Mouse (Mus musculus): ENCODE results near the gene Clic1. TPM values are rescaled to one million over a fixed set of nuclear protein-coding genes. Genes with fewer than 3 reads are reported as not detected.

The Clic1 gene
- polyA plus RNA-seq, 1 experiment, result 509 TPM

- TF ChIP-seq CEBPB (IDR thresholded peaks at IDR 0.05; ENCODE audit: low read depth) (no peak), FOSL1 (IDR thresholded peaks at IDR 0.05; ENCODE audit: insufficient read depth, low read length, poor library complexity, severe bottlenecking) (no peak), USF1 (IDR thresholded peaks at IDR 0.05; ENCODE audit: low read depth) (no peak), MYOG (IDR thresholded peaks at IDR 0.05; ENCODE audit: control insufficient read depth, extremely low read depth, insufficient read length) (no peak), CTCF (IDR thresholded peaks at IDR 0.05; ENCODE audit: control insufficient read depth, insufficient read depth, insufficient read length) (no peak), MYOD1 (IDR thresholded peaks at IDR 0.05; ENCODE audit: control insufficient read depth, insufficient read length, low read depth) (no peak), MAX (IDR thresholded peaks at IDR 0.05) (no peak)
- H3K36me3 ChIP-seq (ENCODE audit: control insufficient read depth, insufficient read depth), result no peaks in the 10 kb centered on the region
- no peaks in the 10 kb centered on the region for H3K79me3 ChIP-seq (ENCODE audit: low read depth)
- H3K79me2 ChIP-seq (ENCODE audit: control insufficient read depth, insufficient read depth), result no peaks in the 10 kb centered on the region
- no peak overlapping the region for H3K4me3 ChIP-seq (ENCODE audit: insufficient read depth, poor library complexity, severe bottlenecking)
- no peaks in the 10 kb centered on the region for H3K27me3 ChIP-seq (ENCODE audit: control insufficient read depth, insufficient read depth, insufficient read length)
- no peak overlapping the region for H3ac ChIP-seq (ENCODE audit: control insufficient read depth, insufficient read length, low read depth)
Observed at GRCm38 (mm10) chr17:35034896-35035295, 14.9 kb upstream of the Clic1 start.

- Histone ChIP-seq H3K36me3 (ENCODE audit: control insufficient read depth, insufficient read depth) (no peaks in the 10 kb centered on the region), H3K4me3 (ENCODE audit: insufficient read depth, poor library complexity, severe bottlenecking) (no peak overlapping the region), H3K27me3 (ENCODE audit: control insufficient read depth, insufficient read depth, insufficient read length) (no peaks in the 10 kb centered on the region), H3K79me2 (ENCODE audit: control insufficient read depth, insufficient read depth) (no peaks in the 10 kb centered on the region), H3K79me3 (ENCODE audit: low read depth) (no peaks in the 10 kb centered on the region), H3ac (ENCODE audit: control insufficient read depth, insufficient read length, low read depth) (peak overlapping the region; percentile 39)
- TF ChIP-seq FOSL1 (IDR thresholded peaks at IDR 0.05; ENCODE audit: insufficient read depth, low read length, poor library complexity, severe bottlenecking) (no peak), MAX (IDR thresholded peaks at IDR 0.05) (peak; percentile 90), MYOD1 (IDR thresholded peaks at IDR 0.05; ENCODE audit: control insufficient read depth, insufficient read length, low read depth) (peak; percentile 51), USF1 (IDR thresholded peaks at IDR 0.05; ENCODE audit: low read depth) (no peak), CTCF (IDR thresholded peaks at IDR 0.05; ENCODE audit: control insufficient read depth, insufficient read depth, insufficient read length) (no peak), MYOG (IDR thresholded peaks at IDR 0.05; ENCODE audit: control insufficient read depth, extremely low read depth, insufficient read length) (no peak), CEBPB (IDR thresholded peaks at IDR 0.05; ENCODE audit: low read depth) (no peak)
Observed at GRCm38 (mm10) chr17:35039121-35039873, 10.5 kb upstream of the Clic1 start.

- TF ChIP-seq CEBPB (IDR thresholded peaks at IDR 0.05; ENCODE audit: low read depth) (no peak), MYOD1 (IDR thresholded peaks at IDR 0.05; ENCODE audit: control insufficient read depth, insufficient read length, low read depth) (no peak), MAX (IDR thresholded peaks at IDR 0.05) (no peak), CTCF (IDR thresholded peaks at IDR 0.05; ENCODE audit: control insufficient read depth, insufficient read depth, insufficient read length) (no peak), MYOG (IDR thresholded peaks at IDR 0.05; ENCODE audit: control insufficient read depth, extremely low read depth, insufficient read length) (no peak), FOSL1 (IDR thresholded peaks at IDR 0.05; ENCODE audit: insufficient read depth, low read length, poor library complexity, severe bottlenecking) (no peak), USF1 (IDR thresholded peaks at IDR 0.05; ENCODE audit: low read depth) (no peak)
- Histone ChIP-seq H3ac (ENCODE audit: control insufficient read depth, insufficient read length, low read depth) (no peak overlapping the region), H3K79me3 (ENCODE audit: low read depth) (no peaks in the 10 kb centered on the region), H3K27me3 (ENCODE audit: control insufficient read depth, insufficient read depth, insufficient read length) (no peaks in the 10 kb centered on the region), H3K36me3 (ENCODE audit: control insufficient read depth, insufficient read depth) (no peaks in the 10 kb centered on the region), H3K79me2 (ENCODE audit: control insufficient read depth, insufficient read depth) (peaks cover under 1% of the 10 kb centered on the region), H3K4me3 (ENCODE audit: insufficient read depth, poor library complexity, severe bottlenecking) (no peak overlapping the region)
Observed at GRCm38 (mm10) chr17:35043794-35044193, 6.0 kb upstream of the Clic1 start.

- Histone ChIP-seq H3K36me3 (ENCODE audit: control insufficient read depth, insufficient read depth) (no peaks in the 10 kb centered on the region), H3K79me3 (ENCODE audit: low read depth) (no peaks in the 10 kb centered on the region), H3K4me3 (ENCODE audit: insufficient read depth, poor library complexity, severe bottlenecking) (no peak overlapping the region), H3K79me2 (ENCODE audit: control insufficient read depth, insufficient read depth) (peaks cover 14% of the 10 kb centered on the region), H3K27me3 (ENCODE audit: control insufficient read depth, insufficient read depth, insufficient read length) (no peaks in the 10 kb centered on the region), H3ac (ENCODE audit: control insufficient read depth, insufficient read length, low read depth) (no peak overlapping the region)
- no peak for TF ChIP-seq MAX (IDR thresholded peaks at IDR 0.05)
- TF ChIP-seq CEBPB (IDR thresholded peaks at IDR 0.05; ENCODE audit: low read depth), result peak; percentile 2
Observed at GRCm38 (mm10) chr17:35044904-35045806, 4.6 kb upstream of the Clic1 start.

GRCm38 (mm10) chr17:35045807-35046680 is 3.7 kb upstream of the Clic1 start:
- Histone ChIP-seq H3K79me2 (ENCODE audit: control insufficient read depth, insufficient read depth) (peaks cover 23% of the 10 kb centered on the region), H3K27me3 (ENCODE audit: control insufficient read depth, insufficient read depth, insufficient read length) (no peaks in the 10 kb centered on the region), H3K36me3 (ENCODE audit: control insufficient read depth, insufficient read depth) (no peaks in the 10 kb centered on the region), H3K4me3 (ENCODE audit: insufficient read depth, poor library complexity, severe bottlenecking) (peak overlapping the region; percentile 34), H3ac (ENCODE audit: control insufficient read depth, insufficient read length, low read depth) (peak overlapping the region; percentile 75), H3K79me3 (ENCODE audit: low read depth) (peaks cover 6% of the 10 kb centered on the region)
- no peak for TF ChIP-seq MYOG (IDR thresholded peaks at IDR 0.05; ENCODE audit: control insufficient read depth, extremely low read depth, insufficient read length)
- peak; percentile 83 for TF ChIP-seq MAX (IDR thresholded peaks at IDR 0.05)

Data from C2C12 (cell line).